Mouse (Mus musculus) granulocyte monocyte progenitor cell, adult 5-6 weeks (primary cell): ENCODE measurements around the gene Rreb1. TPM values are rescaled to one million over a fixed set of nuclear protein-coding genes. Genes with fewer than 3 reads are reported as not detected.
A peak's percentile ranks its signal among the peaks of the same experiment; 100 is the strongest.

Source experiments
- ATAC-seq: replicated peaks from 2 replicates; pipeline ENCODE4 v1.8.0; 2016; ENCODE audit warnings: mild to moderate bottlenecking, moderate TSS enrichment, inconsistent platforms; ENCODE audit not compliant: poor library complexity, severe bottlenecking
- total RNA-seq, 2 experiments: library from RNA; stranded (forward) in 1 of 2; stranded (reverse) in 1 of 2; fragments of 200-712, 200-1000 nt in 1 of 2; fragments of >200 nt in 1 of 2; fragmentation: Nextera tagmentation in 1 of 2; gene quantifications; 2 replicates each; pipeline ENCODE4 v1.2.3; 2014 to 2017

Rreb1 gene
- total RNA-seq, 2 experiments from 2014 or later = 30.9 to 70.6 TPM

- ATAC-seq = peak; percentile 54
These were observed 185.3 kb downstream of the Rreb1 start for GRCm38 (mm10) chr13:37963354-37964007.

GRCm38 (mm10) chr13:37964128-37965087 is 186.2 kb downstream of the Rreb1 start:
- ATAC-seq = 0 out of 2 replicates have a peak, but pooled peaks have one; percentile 3

- peak; percentile 34 for ATAC-seq
These were observed 187.1 kb downstream of the Rreb1 start for GRCm38 (mm10) chr13:37965126-37965914.

- ATAC-seq = no peak
These were observed 188.3 kb downstream of the Rreb1 start for GRCm38 (mm10) chr13:37966256-37967051.

- no peak for ATAC-seq
These were observed 188.8 kb downstream of the Rreb1 start for GRCm38 (mm10) chr13:37967052-37967437.

- ATAC-seq = no peak
These were observed 189.4 kb downstream of the Rreb1 start for GRCm38 (mm10) chr13:37967565-37967964.

- peak; percentile 65 for ATAC-seq
These were observed 191.1 kb downstream of the Rreb1 start for GRCm38 (mm10) chr13:37969337-37969736.

- ATAC-seq = no peak
These were observed 191.8 kb downstream of the Rreb1 start for GRCm38 (mm10) chr13:37969988-37970387.

- ATAC-seq = peak; percentile 42
These were observed 192.8 kb downstream of the Rreb1 start for GRCm38 (mm10) chr13:37970887-37971530.

- ATAC-seq = no peak
These were observed 195.8 kb downstream of the Rreb1 start for GRCm38 (mm10) chr13:37974036-37974435.

GRCm38 (mm10) chr13:37974731-37975130 is 196.5 kb downstream of the Rreb1 start:
- no peak for ATAC-seq

GRCm38 (mm10) chr13:37979506-37979905 is 201.3 kb downstream of the Rreb1 start:
- no peak for ATAC-seq

GRCm38 (mm10) chr13:37980346-37980745 is 202.1 kb downstream of the Rreb1 start:
- no peak for ATAC-seq

- ATAC-seq = no peak
These were observed 202.9 kb downstream of the Rreb1 start for GRCm38 (mm10) chr13:37981063-37981462.

- no peak for ATAC-seq
These were observed 208.0 kb downstream of the Rreb1 start for GRCm38 (mm10) chr13:37986166-37986565.

- ATAC-seq = no peak
These were observed 211.5 kb downstream of the Rreb1 start for GRCm38 (mm10) chr13:37989701-37990100.

- peak; percentile 25; the same call in 1 of the 2 replicates for ATAC-seq
These were observed 214.6 kb downstream of the Rreb1 start for GRCm38 (mm10) chr13:37992638-37993371.

GRCm38 (mm10) chr13:37993376-37993703 is 215.1 kb downstream of the Rreb1 start:
- ATAC-seq = no peak; the same call in 1 of the 2 replicates
